ENCODE assay signal across 8 mouse cellular contexts in genomic region chr10:105489970-105490735, GRCm38 (mm10).
DNase-seq lines count a peak whose midpoint lies in the region; ATAC-seq and TF ChIP-seq lines count a peak whose summit lies in the region.

No protein-coding gene starts in this region.

- TF ChIP-seq CTCF in bone marrow macrophage, adult 2 months (IDR thresholded peaks at IDR 0.05; ENCODE audit: low read depth, low read length): no peak

- H3K9me3 ChIP-seq in midbrain, embryonic 11.5 days (ENCODE audit: control insufficient read depth, low read length): no peaks in the 10 kb centered on the region

- WGBS in midbrain, embryonic 11.5 days: 40% methylated on average over 14 of the region's 14 CpGs

- H3K27ac ChIP-seq in bone marrow macrophage, adult 2 months (ENCODE audit: insufficient read depth, low read depth, low read length): peak overlapping the region; percentile 51
- no peak overlapping the region; the same call in 1 of the 2 replicates for H3K27ac ChIP-seq in midbrain, embryonic 11.5 days (ENCODE audit: low read depth, low read length)

- no peak for TF ChIP-seq POLR2A in bone marrow macrophage, adult 2 months (IDR thresholded peaks at IDR 0.05; ENCODE audit: borderline replicate concordance, low read depth, low read length)

- no peaks in the 10 kb centered on the region for H3K36me3 ChIP-seq in midbrain, embryonic 11.5 days (ENCODE audit: control insufficient read depth, insufficient read depth, low read length)

- no peak overlapping the region for H3K4me2 ChIP-seq in midbrain, embryonic 11.5 days

- intact Hi-C loops in heart, postnatal 25 days (cut with DNase I): no loop called here

- no peak overlapping the region for H3K9ac ChIP-seq in midbrain, embryonic 11.5 days (ENCODE audit: low read length)

- peak; percentile 26; the same call in 1 of the 2 replicates for ATAC-seq in granulocyte monocyte progenitor cell, adult 5-6 weeks (replicated peaks; ENCODE audit: poor library complexity, severe bottlenecking)
- peak; percentile 89 for ATAC-seq in midbrain, embryonic 11.5 days (ENCODE audit: low FRiP score)

- no peak overlapping the region for H3K4me3 ChIP-seq in bone marrow macrophage, adult 2 months (ENCODE audit: insufficient read depth, low read length)
- no peak overlapping the region for H3K4me3 ChIP-seq in midbrain, embryonic 11.5 days (ENCODE audit: low read depth, low read length)

- DNase-seq in cerebellum, postnatal 10 days: peak; percentile 38 to 45
- no peak for DNase-seq in cerebellum, postnatal 25 days
- DNase-seq in midbrain, embryonic 11.5 days (ENCODE audit: low spot score, missing footprints): no peak
- no peak for DNase-seq in heart, postnatal 25 days (ENCODE audit: low spot score)
- DNase-seq in frontal cortex, postnatal 36 days (ENCODE audit: low spot score in 2 of 2): no peak
- no peak for DNase-seq in cerebellum, adult 8-10 months

- no peaks in the 10 kb centered on the region for H3K27me3 ChIP-seq in midbrain, embryonic 11.5 days (ENCODE audit: control insufficient read depth, insufficient read depth, low read length)

- peaks cover 9% of the 10 kb centered on the region for H3K4me1 ChIP-seq in bone marrow macrophage, adult 2 months (ENCODE audit: control insufficient read depth, insufficient read depth, low read length)
- peaks cover 6% of the 10 kb centered on the region for H3K4me1 ChIP-seq in midbrain, embryonic 11.5 days (ENCODE audit: control insufficient read depth, insufficient read depth, low read length)

Comparison
In these comparisons a context has a peak if more than half of its experiments do, and no peak if none do; other contexts are left out.
1. DNase-seq: peak in cerebellum, postnatal 10 days (2 of 2); none in cerebellum, postnatal 25 days (0 of 2), midbrain, embryonic 11.5 days (single experiment), heart, postnatal 25 days (single experiment), frontal cortex, postnatal 36 days (0 of 2) and cerebellum, adult 8-10 months (single experiment).